Mouse (Mus musculus): ENCODE data around the gene Phc2. TPM values are rescaled to one million over a fixed set of nuclear protein-coding genes. Genes with fewer than 3 reads are reported as not detected.

Gene Phc2
- polyA plus RNA-seq, 1 experiment from 2014 or later = 54.5 TPM

- H3K27me3 ChIP-seq (replicated peaks) = no peaks in the 10 kb centered on the region
- H3K4me1 ChIP-seq = peaks cover 5% of the 10 kb centered on the region; the same call in 1 of the 2 replicates
- H3K4me3 ChIP-seq (replicated peaks) = no peak within 1 kb of the TSS
- no peaks in the 10 kb centered on the region for H3K36me3 ChIP-seq
- no peaks in the 10 kb centered on the region for H3K9me3 ChIP-seq (replicated peaks)
- no peak within 1 kb of the TSS for H3K27ac ChIP-seq (replicated peaks)
- no peak within 1 kb of the TSS for H3K4me2 ChIP-seq
- H3K9ac ChIP-seq (replicated peaks) = no peak within 1 kb of the TSS
- ATAC-seq (ENCODE audit: low FRiP score) = no peak
- WGBS = 69% methylated on average over 15 of the region's 15 CpGs
Observed at GRCm38 (mm10) chr4:128618246-128618911, 36.1 kb upstream of the Phc2 start, which contains the start of gene Tlr12. Gene Tlr12, minus strand, starts transcription at chr4:128618619.

DNA sequence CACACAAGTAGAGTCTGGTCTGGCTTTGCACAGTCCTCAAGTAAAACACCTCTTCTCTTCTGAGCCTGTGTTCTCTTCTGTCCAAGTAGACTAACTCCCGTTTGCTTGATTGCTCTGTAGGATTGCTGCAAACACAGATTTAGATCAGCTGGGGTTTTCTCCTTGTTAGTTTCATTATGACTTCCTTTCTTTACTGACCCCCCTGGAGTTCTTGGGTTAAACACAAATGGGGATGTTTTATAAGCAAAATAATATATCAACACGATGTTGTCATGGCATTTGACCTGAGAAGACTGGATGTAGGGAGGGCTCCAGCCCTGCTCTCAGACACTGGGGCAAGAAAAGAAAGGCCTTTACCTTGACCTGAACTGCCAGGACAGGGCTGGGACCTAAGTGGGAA lies 35.5 kb upstream of the Phc2 start:
- no peaks in the 10 kb centered on the region for H3K27me3 ChIP-seq (replicated peaks)
- ATAC-seq (ENCODE audit: low FRiP score) = no peak
- H3K9ac ChIP-seq (replicated peaks) = no peak overlapping the region
- no peak overlapping the region for H3K4me2 ChIP-seq
- 44% methylated on average over 2 of the region's 2 CpGs for WGBS
- H3K4me1 ChIP-seq = peaks cover 5% of the 10 kb centered on the region; the same call in 1 of the 2 replicates
- no peak overlapping the region for H3K27ac ChIP-seq (replicated peaks)
- H3K4me3 ChIP-seq (replicated peaks) = no peak overlapping the region
- H3K36me3 ChIP-seq = no peaks in the 10 kb centered on the region
- no peaks in the 10 kb centered on the region for H3K9me3 ChIP-seq (replicated peaks)

DNA sequence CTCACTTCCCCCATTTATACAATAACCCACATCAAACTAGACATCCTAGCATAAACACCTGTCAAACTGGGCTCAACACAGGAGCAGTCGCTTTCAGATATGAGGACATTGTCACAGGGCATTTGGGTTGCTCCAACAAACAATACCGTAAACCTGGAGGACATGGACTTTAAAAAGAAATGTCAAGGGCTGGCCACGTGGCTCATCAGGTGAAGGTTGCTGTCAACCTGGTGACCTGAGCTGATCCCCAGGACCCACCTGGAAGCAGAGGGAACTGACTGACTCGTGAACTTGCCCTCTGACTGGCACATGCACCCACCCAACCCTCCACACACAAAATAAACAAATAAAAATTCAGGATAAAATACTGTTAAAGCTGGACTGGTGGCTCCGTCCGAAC lies 33.9 kb upstream of the Phc2 start:
- Histone ChIP-seq H3K9me3 (replicated peaks) (0 out of 2 replicates have a peak, but pooled peaks cover 7% of the 10 kb centered on the region), H3K4me3 (replicated peaks) (no peak overlapping the region), H3K9ac (replicated peaks) (no peak overlapping the region), H3K27me3 (replicated peaks) (no peaks in the 10 kb centered on the region), H3K4me2 (no peak overlapping the region), H3K4me1 (peaks cover 5% of the 10 kb centered on the region; the same call in 1 of the 2 replicates), H3K27ac (replicated peaks) (no peak overlapping the region), H3K36me3 (no peaks in the 10 kb centered on the region)
- no peak for ATAC-seq (ENCODE audit: low FRiP score)
- 89% methylated on average over 6 of the region's 6 CpGs for WGBS

- H3K4me2 ChIP-seq = no peak overlapping the region
- H3K9me3 ChIP-seq (replicated peaks) = 0 out of 2 replicates have a peak, but pooled peaks cover 7% of the 10 kb centered on the region
- H3K27ac ChIP-seq (replicated peaks) = no peak overlapping the region
- peaks cover 5% of the 10 kb centered on the region; the same call in 1 of the 2 replicates for H3K4me1 ChIP-seq
- no peaks in the 10 kb centered on the region for H3K27me3 ChIP-seq (replicated peaks)
- H3K36me3 ChIP-seq = no peaks in the 10 kb centered on the region
- H3K9ac ChIP-seq (replicated peaks) = no peak overlapping the region
- WGBS = 90% methylated on average over 8 of the region's 8 CpGs
- no peak for ATAC-seq (ENCODE audit: low FRiP score)
- no peak overlapping the region for H3K4me3 ChIP-seq (replicated peaks)
Observed at GRCm38 (mm10) chr4:128621109-128621508, 33.4 kb upstream of the Phc2 start.

DNA sequence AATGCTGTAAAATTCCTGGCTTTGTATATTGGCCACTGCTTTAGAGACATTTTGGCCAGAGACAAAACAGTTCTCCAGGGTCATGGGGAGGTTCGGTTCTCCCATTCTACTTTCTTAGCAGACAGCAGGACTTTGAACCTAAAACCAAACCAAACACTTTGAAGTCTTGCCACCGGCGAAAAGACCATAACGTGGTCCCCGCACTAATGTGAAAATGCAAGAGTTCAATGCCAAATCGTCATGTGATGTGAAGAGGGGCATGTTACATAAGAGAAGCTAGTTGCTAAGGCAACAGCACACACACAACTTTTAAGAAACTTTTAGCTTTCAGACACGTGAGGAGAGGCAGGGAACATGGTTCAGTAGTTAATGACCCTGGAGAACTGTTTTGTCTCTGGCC lies 19.1 kb upstream of the Phc2 start:
- Histone ChIP-seq H3K4me2 (no peak overlapping the region), H3K4me1 (peaks cover 28% of the 10 kb centered on the region), H3K4me3 (replicated peaks) (no peak overlapping the region), H3K27me3 (replicated peaks) (no peaks in the 10 kb centered on the region), H3K9me3 (replicated peaks) (no peaks in the 10 kb centered on the region), H3K36me3 (no peaks in the 10 kb centered on the region), H3K27ac (replicated peaks) (no peak overlapping the region), H3K9ac (replicated peaks) (no peak overlapping the region)
- ATAC-seq (ENCODE audit: low FRiP score) = no peak
- 70% methylated on average over 7 of the region's 7 CpGs for WGBS

- 54% methylated on average over 10 of the region's 10 CpGs for WGBS
- no peak overlapping the region for H3K9ac ChIP-seq (replicated peaks)
- no peaks in the 10 kb centered on the region for H3K9me3 ChIP-seq (replicated peaks)
- no peaks in the 10 kb centered on the region for H3K27me3 ChIP-seq (replicated peaks)
- no peak overlapping the region for H3K4me3 ChIP-seq (replicated peaks)
- no peak overlapping the region for H3K4me2 ChIP-seq
- H3K36me3 ChIP-seq = no peaks in the 10 kb centered on the region
- H3K4me1 ChIP-seq = peaks cover 28% of the 10 kb centered on the region
- no peak for ATAC-seq (ENCODE audit: low FRiP score)
- H3K27ac ChIP-seq (replicated peaks) = no peak overlapping the region
Observed at GRCm38 (mm10) chr4:128635894-128636585, 18.5 kb upstream of the Phc2 start.

DNA sequence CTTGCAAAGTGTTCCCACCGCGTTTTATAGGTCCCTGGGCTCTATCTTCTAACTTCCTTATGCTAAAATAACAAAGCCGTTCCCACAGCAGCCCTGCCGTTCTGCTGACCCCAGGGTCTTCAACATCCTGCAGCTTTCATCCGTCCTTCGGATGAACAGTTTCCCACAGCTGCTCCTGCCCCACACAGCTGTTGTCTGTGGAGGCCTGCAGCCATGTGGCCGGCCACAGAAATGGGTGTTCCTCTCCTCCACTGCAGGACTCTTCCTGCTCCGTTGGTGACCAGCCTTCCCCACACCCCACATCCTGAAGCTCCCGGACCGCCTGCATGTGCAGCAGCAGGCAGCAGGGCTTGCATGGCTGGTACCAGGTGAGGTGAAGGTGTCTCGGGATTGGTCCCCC lies 17.3 kb upstream of the Phc2 start:
- WGBS = 39% methylated on average over 11 of the region's 11 CpGs
- no peak for ATAC-seq (ENCODE audit: low FRiP score)
- Histone ChIP-seq H3K4me1 (peaks cover 28% of the 10 kb centered on the region), H3K9ac (replicated peaks) (no peak overlapping the region), H3K36me3 (no peaks in the 10 kb centered on the region), H3K27me3 (replicated peaks) (no peaks in the 10 kb centered on the region), H3K27ac (replicated peaks) (peak overlapping the region; percentile 35; the same call in 1 of the 2 replicates), H3K9me3 (replicated peaks) (no peaks in the 10 kb centered on the region), H3K4me2 (no peak overlapping the region), H3K4me3 (replicated peaks) (no peak overlapping the region)

DNA sequence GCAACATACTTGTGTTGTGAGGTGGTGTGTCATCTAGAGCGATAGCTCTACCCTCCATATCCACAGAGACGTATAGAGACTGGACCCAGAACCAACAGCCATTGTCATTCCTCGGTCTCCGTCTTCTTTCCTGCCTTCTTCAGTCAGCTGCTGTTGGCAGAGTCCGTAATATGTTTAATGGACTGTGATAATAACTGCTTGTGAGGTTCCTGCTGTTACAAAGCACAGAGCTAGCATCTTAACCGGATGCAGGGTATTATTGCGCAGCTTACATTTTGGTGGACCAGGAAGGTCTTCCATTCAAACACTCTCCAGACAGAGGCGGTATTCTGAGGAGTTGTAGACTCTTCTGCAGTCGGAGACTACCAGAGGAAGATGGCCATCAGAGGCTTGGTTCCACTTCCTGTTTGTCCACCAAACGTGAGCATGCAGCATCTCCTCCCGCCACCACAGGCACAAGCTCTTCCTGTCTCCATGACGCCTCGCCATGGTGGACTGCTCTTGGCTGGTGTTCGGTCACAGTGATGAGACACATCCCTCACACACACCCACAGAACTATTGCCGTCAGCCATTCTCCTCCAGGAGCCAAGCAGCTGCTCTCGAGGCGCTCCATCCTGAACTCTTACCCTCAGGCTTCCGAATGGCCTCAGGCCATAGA lies 16.1 kb upstream of the Phc2 start:
- no peak overlapping the region for H3K27ac ChIP-seq (replicated peaks)

GRCm38 (mm10) chr4:128641766-128642717 lies 12.5 kb upstream of the Phc2 start:
- H3K4me3 ChIP-seq (replicated peaks) = no peak overlapping the region
- no peak overlapping the region for H3K9ac ChIP-seq (replicated peaks)
- H3K27me3 ChIP-seq (replicated peaks) = no peaks in the 10 kb centered on the region
- H3K4me2 ChIP-seq = no peak overlapping the region
- peak overlapping the region; percentile 10; the same call in 1 of the 2 replicates for H3K27ac ChIP-seq (replicated peaks)
- no peaks in the 10 kb centered on the region for H3K36me3 ChIP-seq
- H3K9me3 ChIP-seq (replicated peaks) = no peaks in the 10 kb centered on the region
- no peak for ATAC-seq (ENCODE audit: low FRiP score)
- H3K4me1 ChIP-seq = peaks cover 15% of the 10 kb centered on the region
- WGBS = 26% methylated on average over 23 of the region's 23 CpGs

More for the DNA sequence above, 16.1 kb upstream of the Phc2 start:
- H3K9me3 ChIP-seq (replicated peaks) = no peaks in the 10 kb centered on the region
- no peak overlapping the region for H3K4me3 ChIP-seq (replicated peaks)
- 70% methylated on average over 18 of the region's 18 CpGs for WGBS
- H3K4me1 ChIP-seq = peaks cover 28% of the 10 kb centered on the region
- no peaks in the 10 kb centered on the region for H3K27me3 ChIP-seq (replicated peaks)
- no peaks in the 10 kb centered on the region for H3K36me3 ChIP-seq
- ATAC-seq (ENCODE audit: low FRiP score) = no peak
- no peak overlapping the region for H3K9ac ChIP-seq (replicated peaks)
- no peak overlapping the region for H3K4me2 ChIP-seq

DNA sequence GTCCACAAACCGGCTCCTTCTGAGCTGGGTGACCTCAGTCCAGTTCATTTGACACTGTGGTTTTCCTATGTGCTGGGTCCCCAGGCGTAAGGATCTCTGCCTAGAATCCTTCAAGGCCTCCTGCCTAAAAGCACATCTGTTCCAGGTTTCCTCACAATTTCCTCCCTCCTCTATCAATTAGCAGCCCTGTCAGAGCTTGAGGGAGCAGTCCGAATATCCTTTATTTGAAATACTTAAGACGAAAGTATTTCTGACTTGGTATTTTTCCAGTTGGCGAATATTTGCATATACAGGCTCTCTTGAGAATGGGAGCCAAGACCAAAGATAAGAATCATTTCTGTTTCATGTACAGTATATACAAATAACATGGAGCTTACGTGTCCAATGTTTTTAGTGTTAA lies 8.6 kb upstream of the Phc2 start:
- H3K27ac ChIP-seq (replicated peaks) = no peak overlapping the region
- 83% methylated on average over 6 of the region's 6 CpGs for WGBS
- H3K9me3 ChIP-seq (replicated peaks) = no peaks in the 10 kb centered on the region
- no peaks in the 10 kb centered on the region for H3K27me3 ChIP-seq (replicated peaks)
- no peaks in the 10 kb centered on the region for H3K36me3 ChIP-seq
- no peak for ATAC-seq (ENCODE audit: low FRiP score)
- H3K4me2 ChIP-seq = no peak overlapping the region
- 0 out of 2 replicates have a peak, but pooled peaks cover 8% of the 10 kb centered on the region for H3K4me1 ChIP-seq
- H3K9ac ChIP-seq (replicated peaks) = no peak overlapping the region
- H3K4me3 ChIP-seq (replicated peaks) = no peak overlapping the region

DNA sequence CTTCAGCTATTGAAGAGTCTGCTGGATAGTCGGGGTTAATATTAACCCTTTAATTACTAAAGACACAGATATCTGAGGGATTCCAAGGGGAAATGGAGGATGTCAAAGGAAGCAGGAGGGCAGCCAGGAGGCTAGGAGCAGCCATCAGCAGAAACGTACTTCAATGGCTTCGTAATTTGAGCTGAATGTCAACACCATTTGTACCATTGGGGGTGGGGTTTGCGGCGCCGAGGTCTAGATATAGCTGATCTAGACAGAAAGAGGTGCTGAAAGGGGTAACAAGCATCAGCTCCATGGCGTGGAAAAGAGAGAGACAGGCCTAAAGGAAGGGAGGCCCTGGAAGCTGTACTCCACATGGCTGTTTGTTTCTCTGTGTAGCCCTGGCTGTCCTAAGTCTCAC lies 7.7 kb upstream of the Phc2 start:
- no peaks in the 10 kb centered on the region for H3K27me3 ChIP-seq (replicated peaks)
- no peaks in the 10 kb centered on the region for H3K9me3 ChIP-seq (replicated peaks)
- no peak overlapping the region for H3K4me3 ChIP-seq (replicated peaks)
- H3K36me3 ChIP-seq = no peaks in the 10 kb centered on the region
- no peak overlapping the region for H3K27ac ChIP-seq (replicated peaks)
- peaks cover 11% of the 10 kb centered on the region; the same call in 1 of the 2 replicates for H3K4me1 ChIP-seq
- H3K4me2 ChIP-seq = no peak overlapping the region
- no peak overlapping the region for H3K9ac ChIP-seq (replicated peaks)
- 53% methylated on average over 7 of the region's 7 CpGs for WGBS
- ATAC-seq (ENCODE audit: low FRiP score) = no peak

Data from neural tube, embryonic 15.5 days (tissue).